Mouse (Mus musculus): ENCODE data around the gene Reln. TPM values are rescaled to one million over a fixed set of nuclear protein-coding genes. Genes with fewer than 3 reads are reported as not detected.

Gene Reln
- polyA plus RNA-seq, 1 experiment from 2014 or later: 6.5 TPM

DNA sequence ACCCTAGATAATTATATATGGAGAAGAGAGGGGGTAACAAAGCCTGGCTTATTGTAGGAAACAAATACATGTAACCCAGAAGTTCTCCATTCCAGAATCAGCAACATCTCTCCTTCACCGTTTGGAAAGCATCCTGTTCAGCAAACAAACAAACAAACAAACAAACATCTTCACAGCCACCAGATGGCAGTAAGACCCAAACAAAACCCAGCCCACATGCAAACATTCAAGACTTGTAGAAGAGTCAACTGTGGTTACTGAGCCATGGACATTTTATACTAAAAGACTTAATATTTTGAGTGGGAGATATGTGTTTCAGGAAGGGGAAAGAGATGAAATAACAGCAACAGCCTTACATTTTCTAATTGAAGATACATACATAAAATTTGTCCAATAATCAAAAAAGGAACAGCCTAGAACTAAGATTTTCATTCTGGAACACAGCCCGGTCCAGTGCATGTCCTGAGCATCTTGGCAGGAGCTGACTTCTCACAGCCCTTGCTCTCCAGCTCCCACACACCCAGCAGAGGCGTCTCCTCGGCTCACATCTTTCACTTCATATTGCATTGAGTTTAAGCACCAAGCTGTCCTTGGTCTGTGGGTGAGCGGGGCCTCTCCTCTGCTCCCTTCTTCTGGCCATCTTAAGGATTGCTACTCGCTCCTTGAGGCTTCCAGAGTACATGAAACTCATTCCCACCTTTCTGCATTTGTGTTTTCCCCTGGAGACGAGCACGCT, 411.0 kb downstream of the Reln start:
- H3K36me3 ChIP-seq (ENCODE audit: control insufficient read depth, insufficient read depth, low read length): no peaks in the 10 kb centered on the region
- no peaks in the 10 kb centered on the region for H3K27me3 ChIP-seq (ENCODE audit: control insufficient read depth, insufficient read depth, low read length)
- H3K4me3 ChIP-seq (ENCODE audit: low read depth, low read length): no peak overlapping the region
- H3K9me3 ChIP-seq (replicated peaks; ENCODE audit: control insufficient read depth, low read length): no peaks in the 10 kb centered on the region
- H3K4me2 ChIP-seq: no peak overlapping the region
- H3K9ac ChIP-seq (ENCODE audit: low read depth, low read length): no peak overlapping the region
- no peaks in the 10 kb centered on the region for H3K4me1 ChIP-seq (ENCODE audit: control insufficient read depth, insufficient read depth, low read length)
- no peak for ATAC-seq (replicated peaks; ENCODE audit: insufficient number of reproducible peaks, low FRiP score, low TSS enrichment)
- WGBS (ENCODE audit: insufficient replicate concordance): 69% methylated on average over 8 of the region's 8 CpGs
- H3K27ac ChIP-seq (ENCODE audit: low read depth, low read length): no peak overlapping the region

DNA sequence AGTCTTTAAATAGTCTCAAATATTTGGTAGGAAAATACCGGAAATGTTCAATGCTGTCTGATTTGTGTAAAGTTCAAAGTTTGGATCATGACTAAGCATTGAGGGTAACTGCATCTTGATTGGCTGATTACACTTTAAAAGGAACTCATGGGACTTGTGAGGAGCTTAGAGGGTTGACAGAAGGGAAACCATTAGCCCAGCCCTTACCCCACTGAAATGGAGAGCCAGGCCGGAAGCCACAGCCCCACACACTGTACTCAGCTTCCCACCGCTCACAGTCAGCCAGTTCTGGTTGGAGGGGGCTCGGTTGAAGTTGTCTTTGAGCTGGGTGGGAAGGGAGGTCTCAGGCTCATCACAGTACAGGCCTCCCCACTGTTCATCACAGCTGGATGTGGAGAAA, 413.4 kb downstream of the Reln start:
- no peak overlapping the region for H3K4me2 ChIP-seq
- ATAC-seq (replicated peaks; ENCODE audit: insufficient number of reproducible peaks, low FRiP score, low TSS enrichment): no peak
- H3K4me3 ChIP-seq (ENCODE audit: low read depth, low read length): no peak overlapping the region
- H3K9me3 ChIP-seq (replicated peaks; ENCODE audit: control insufficient read depth, low read length): no peaks in the 10 kb centered on the region
- WGBS (ENCODE audit: insufficient replicate concordance): 67% methylated on average over 4 of the region's 4 CpGs
- no peaks in the 10 kb centered on the region for H3K4me1 ChIP-seq (ENCODE audit: control insufficient read depth, insufficient read depth, low read length)
- H3K9ac ChIP-seq (ENCODE audit: low read depth, low read length): no peak overlapping the region
- no peaks in the 10 kb centered on the region for H3K27me3 ChIP-seq (ENCODE audit: control insufficient read depth, insufficient read depth, low read length)
- no peak overlapping the region for H3K27ac ChIP-seq (ENCODE audit: low read depth, low read length)
- no peaks in the 10 kb centered on the region for H3K36me3 ChIP-seq (ENCODE audit: control insufficient read depth, insufficient read depth, low read length)

GRCm38 (mm10) chr5:21920310-21920709, 424.2 kb downstream of the Reln start:
- Histone ChIP-seq H3K27ac (ENCODE audit: low read depth, low read length) (no peak overlapping the region), H3K4me1 (ENCODE audit: control insufficient read depth, insufficient read depth, low read length) (no peaks in the 10 kb centered on the region), H3K9me3 (replicated peaks; ENCODE audit: control insufficient read depth, low read length) (no peaks in the 10 kb centered on the region), H3K27me3 (ENCODE audit: control insufficient read depth, insufficient read depth, low read length) (no peaks in the 10 kb centered on the region), H3K4me3 (ENCODE audit: low read depth, low read length) (no peak overlapping the region), H3K9ac (ENCODE audit: low read depth, low read length) (no peak overlapping the region), H3K4me2 (no peak overlapping the region), H3K36me3 (ENCODE audit: control insufficient read depth, insufficient read depth, low read length) (no peaks in the 10 kb centered on the region)
- 84% methylated on average over 6 of the region's 6 CpGs for WGBS (ENCODE audit: insufficient replicate concordance)
- no peak for ATAC-seq (replicated peaks; ENCODE audit: insufficient number of reproducible peaks, low FRiP score, low TSS enrichment)

DNA sequence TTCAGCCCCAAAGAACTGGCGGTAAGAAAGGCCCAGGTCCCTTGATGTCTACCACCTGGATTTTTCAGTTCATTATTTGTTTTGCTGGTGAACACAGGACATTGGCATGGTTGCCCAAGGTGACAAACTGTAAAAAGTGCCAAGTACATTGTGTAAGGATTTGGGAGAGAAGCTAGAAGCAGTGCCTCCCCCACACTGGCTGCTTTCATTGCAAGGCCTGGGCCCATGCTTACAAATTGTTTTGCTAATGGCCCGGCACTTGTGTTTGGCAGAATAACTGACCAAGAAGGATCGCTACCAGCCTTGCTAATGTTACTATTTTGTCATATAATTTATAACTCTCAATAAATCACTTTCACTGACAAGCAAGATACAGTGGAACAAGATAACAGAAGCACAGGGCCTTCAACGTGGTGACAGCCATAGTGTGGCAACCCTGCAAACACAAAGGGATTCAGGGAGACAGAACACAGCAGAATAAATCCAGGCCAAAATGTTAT, 425.2 kb downstream of the Reln start:
- WGBS (ENCODE audit: insufficient replicate concordance): 69% methylated on average over 4 of the region's 4 CpGs

GRCm38 (mm10) chr5:21915973-21916372, 428.5 kb downstream of the Reln start:
- Histone ChIP-seq H3K27me3 (ENCODE audit: control insufficient read depth, insufficient read depth, low read length) (no peaks in the 10 kb centered on the region), H3K36me3 (ENCODE audit: control insufficient read depth, insufficient read depth, low read length) (no peaks in the 10 kb centered on the region), H3K9ac (ENCODE audit: low read depth, low read length) (no peak overlapping the region), H3K4me2 (no peak overlapping the region), H3K4me1 (ENCODE audit: control insufficient read depth, insufficient read depth, low read length) (no peaks in the 10 kb centered on the region), H3K9me3 (replicated peaks; ENCODE audit: control insufficient read depth, low read length) (no peaks in the 10 kb centered on the region), H3K4me3 (ENCODE audit: low read depth, low read length) (no peak overlapping the region), H3K27ac (ENCODE audit: low read depth, low read length) (no peak overlapping the region)
- no peak for ATAC-seq (replicated peaks; ENCODE audit: insufficient number of reproducible peaks, low FRiP score, low TSS enrichment)

More for the DNA sequence above, 425.2 kb downstream of the Reln start:
- Histone ChIP-seq H3K9me3 (replicated peaks; ENCODE audit: control insufficient read depth, low read length) (no peaks in the 10 kb centered on the region), H3K36me3 (ENCODE audit: control insufficient read depth, insufficient read depth, low read length) (no peaks in the 10 kb centered on the region), H3K4me3 (ENCODE audit: low read depth, low read length) (no peak overlapping the region), H3K4me2 (no peak overlapping the region), H3K27ac (ENCODE audit: low read depth, low read length) (no peak overlapping the region), H3K9ac (ENCODE audit: low read depth, low read length) (no peak overlapping the region), H3K4me1 (ENCODE audit: control insufficient read depth, insufficient read depth, low read length) (no peaks in the 10 kb centered on the region), H3K27me3 (ENCODE audit: control insufficient read depth, insufficient read depth, low read length) (no peaks in the 10 kb centered on the region)
- ATAC-seq (replicated peaks; ENCODE audit: insufficient number of reproducible peaks, low FRiP score, low TSS enrichment): no peak

- Histone ChIP-seq H3K9ac (ENCODE audit: low read depth, low read length) (no peak overlapping the region), H3K4me1 (ENCODE audit: control insufficient read depth, insufficient read depth, low read length) (no peaks in the 10 kb centered on the region), H3K4me3 (ENCODE audit: low read depth, low read length) (no peak overlapping the region), H3K27ac (ENCODE audit: low read depth, low read length) (no peak overlapping the region), H3K9me3 (replicated peaks; ENCODE audit: control insufficient read depth, low read length) (no peaks in the 10 kb centered on the region), H3K27me3 (ENCODE audit: control insufficient read depth, insufficient read depth, low read length) (no peaks in the 10 kb centered on the region), H3K36me3 (ENCODE audit: control insufficient read depth, insufficient read depth, low read length) (no peaks in the 10 kb centered on the region), H3K4me2 (no peak overlapping the region)
- WGBS (ENCODE audit: insufficient replicate concordance): 68% methylated on average over 3 of the region's 3 CpGs
- no peak for ATAC-seq (replicated peaks; ENCODE audit: insufficient number of reproducible peaks, low FRiP score, low TSS enrichment)
Measured at GRCm38 (mm10) chr5:21914776-21915175, 429.7 kb downstream of the Reln start.

DNA sequence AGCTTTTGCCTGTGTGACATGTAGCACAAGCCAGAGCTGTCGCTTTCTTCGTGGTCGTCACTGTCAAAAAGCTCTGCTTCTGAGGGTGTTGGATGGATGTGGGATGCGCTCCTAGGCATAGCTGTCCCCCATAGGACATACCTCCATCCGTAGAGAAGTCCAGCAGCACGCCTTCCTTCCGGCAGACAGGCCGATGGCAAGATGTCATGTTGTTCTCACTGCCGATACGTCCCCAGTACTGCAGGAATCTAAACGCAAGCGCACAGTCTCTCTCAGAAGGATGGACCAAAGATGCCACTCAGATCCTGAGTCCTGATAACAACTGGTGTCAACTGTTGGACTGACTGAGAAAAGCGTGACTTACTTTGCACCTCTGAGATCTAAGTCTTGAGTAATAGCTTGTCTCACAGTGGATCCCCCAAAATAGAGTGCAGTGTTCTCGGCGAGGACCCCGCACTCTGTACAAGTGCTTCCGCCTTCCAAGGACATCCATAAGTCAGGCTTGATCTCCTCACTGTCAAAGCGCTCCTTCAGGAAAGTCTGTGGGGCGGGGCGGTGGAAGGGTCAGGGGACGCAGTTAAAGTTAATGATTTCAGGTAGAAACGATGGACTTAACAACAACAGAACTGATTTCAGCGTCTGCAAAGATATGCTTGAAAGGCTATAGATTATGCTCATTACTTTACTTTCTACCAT, 431.5 kb downstream of the Reln start:
- Histone ChIP-seq H3K36me3 (ENCODE audit: control insufficient read depth, insufficient read depth, low read length) (no peaks in the 10 kb centered on the region), H3K9me3 (replicated peaks; ENCODE audit: control insufficient read depth, low read length) (no peaks in the 10 kb centered on the region), H3K27me3 (ENCODE audit: control insufficient read depth, insufficient read depth, low read length) (no peaks in the 10 kb centered on the region), H3K9ac (ENCODE audit: low read depth, low read length) (no peak overlapping the region), H3K4me2 (no peak overlapping the region), H3K27ac (ENCODE audit: low read depth, low read length) (no peak overlapping the region), H3K4me3 (ENCODE audit: low read depth, low read length) (no peak overlapping the region), H3K4me1 (ENCODE audit: control insufficient read depth, insufficient read depth, low read length) (no peaks in the 10 kb centered on the region)
- 84% methylated on average over 23 of the region's 23 CpGs for WGBS (ENCODE audit: insufficient replicate concordance)
- ATAC-seq (replicated peaks; ENCODE audit: insufficient number of reproducible peaks, low FRiP score, low TSS enrichment): no peak

DNA sequence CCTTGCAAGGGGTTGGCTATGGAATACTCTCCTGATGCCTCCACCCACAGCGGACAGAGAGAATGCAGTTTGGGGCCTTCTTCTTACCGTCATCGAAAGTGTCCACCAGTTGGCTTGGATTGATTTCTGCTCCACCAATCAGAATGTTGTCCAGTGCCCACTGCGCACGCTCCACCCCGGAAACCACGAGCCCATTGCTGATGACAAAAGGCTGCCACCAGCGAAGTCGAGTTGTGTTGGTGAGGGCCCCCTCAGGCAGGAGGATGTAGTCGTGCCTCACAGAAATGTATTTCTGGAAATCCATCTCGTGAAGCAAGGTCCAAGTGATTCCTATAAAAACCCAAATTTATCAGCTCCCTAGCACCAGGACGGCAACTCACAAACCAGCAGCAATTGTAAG, 433.8 kb downstream of the Reln start:
- 92% methylated on average over 12 of the region's 12 CpGs for WGBS (ENCODE audit: insufficient replicate concordance)
- no peak overlapping the region for H3K4me2 ChIP-seq
- no peaks in the 10 kb centered on the region for H3K9me3 ChIP-seq (replicated peaks; ENCODE audit: control insufficient read depth, low read length)
- ATAC-seq (replicated peaks; ENCODE audit: insufficient number of reproducible peaks, low FRiP score, low TSS enrichment): no peak
- no peaks in the 10 kb centered on the region for H3K36me3 ChIP-seq (ENCODE audit: control insufficient read depth, insufficient read depth, low read length)
- H3K4me1 ChIP-seq (ENCODE audit: control insufficient read depth, insufficient read depth, low read length): no peaks in the 10 kb centered on the region
- H3K27ac ChIP-seq (ENCODE audit: low read depth, low read length): no peak overlapping the region
- H3K4me3 ChIP-seq (ENCODE audit: low read depth, low read length): no peak overlapping the region
- no peak overlapping the region for H3K9ac ChIP-seq (ENCODE audit: low read depth, low read length)
- no peaks in the 10 kb centered on the region for H3K27me3 ChIP-seq (ENCODE audit: control insufficient read depth, insufficient read depth, low read length)

DNA sequence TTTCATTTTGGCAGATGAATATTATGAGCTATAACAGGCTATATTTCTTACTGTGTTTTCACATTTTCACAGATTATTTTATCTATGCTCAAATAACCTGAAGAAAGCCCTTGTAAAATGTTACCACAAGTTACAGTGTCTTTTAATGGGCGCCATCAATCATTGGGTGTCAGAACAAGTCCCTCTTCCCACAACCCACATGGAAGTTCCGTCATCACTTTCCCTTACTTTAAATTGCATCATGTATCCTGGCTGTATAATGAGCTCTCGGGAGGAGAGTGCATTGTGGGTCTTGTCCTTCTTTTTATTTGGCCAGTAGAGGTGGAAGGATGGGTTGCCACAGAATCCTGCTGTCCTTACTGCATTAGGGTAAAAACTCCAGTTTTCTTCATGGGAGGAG, 434.8 kb downstream of the Reln start:
- Histone ChIP-seq H3K4me3 (ENCODE audit: low read depth, low read length) (no peak overlapping the region), H3K36me3 (ENCODE audit: control insufficient read depth, insufficient read depth, low read length) (no peaks in the 10 kb centered on the region), H3K27me3 (ENCODE audit: control insufficient read depth, insufficient read depth, low read length) (no peaks in the 10 kb centered on the region), H3K9me3 (replicated peaks; ENCODE audit: control insufficient read depth, low read length) (no peaks in the 10 kb centered on the region), H3K9ac (ENCODE audit: low read depth, low read length) (no peak overlapping the region), H3K4me1 (ENCODE audit: control insufficient read depth, insufficient read depth, low read length) (no peaks in the 10 kb centered on the region), H3K27ac (ENCODE audit: low read depth, low read length) (no peak overlapping the region), H3K4me2 (no peak overlapping the region)
- WGBS (ENCODE audit: insufficient replicate concordance): 82% methylated on average over 3 of the region's 3 CpGs
- ATAC-seq (replicated peaks; ENCODE audit: insufficient number of reproducible peaks, low FRiP score, low TSS enrichment): no peak
